Mouse (Mus musculus): ENCODE data around the gene Il1r1. TPM values are rescaled to one million over a fixed set of nuclear protein-coding genes. Genes with fewer than 3 reads are reported as not detected.

Il1r1 gene
- polyA plus RNA-seq, 1 experiment from 2014 or later: 0.13 TPM

GRCm38 (mm10) chr1:40220549-40220948 lies 4.3 kb upstream of the Il1r1 start:
- no peaks in the 10 kb centered on the region for H3K36me3 ChIP-seq (ENCODE audit: inconsistent target)
- no peaks in the 10 kb centered on the region for H3K79me2 ChIP-seq (ENCODE audit: inconsistent target)
- no peak overlapping the region for H3K27ac ChIP-seq
- no peak overlapping the region for H3K4me3 ChIP-seq (ENCODE audit: inconsistent target)
- 92% methylated on average over 1 of the region's 1 CpGs for WGBS (ENCODE audit: missing documents)

- Histone ChIP-seq H3K36me3 (ENCODE audit: inconsistent target) (no peaks in the 10 kb centered on the region), H3K79me2 (ENCODE audit: inconsistent target) (no peaks in the 10 kb centered on the region), H3K4me3 (ENCODE audit: inconsistent target) (no peak overlapping the region), H3K27ac (no peak overlapping the region)
- 78% methylated on average over 4 of the region's 4 CpGs for WGBS (ENCODE audit: missing documents)
These were observed 3.0 kb upstream of the Il1r1 start for GRCm38 (mm10) chr1:40221864-40222263.

GRCm38 (mm10) chr1:40222680-40223079 lies 2.2 kb upstream of the Il1r1 start:
- no peak overlapping the region for H3K27ac ChIP-seq
- no peak overlapping the region for H3K4me3 ChIP-seq (ENCODE audit: inconsistent target)
- no peaks in the 10 kb centered on the region for H3K79me2 ChIP-seq (ENCODE audit: inconsistent target)
- H3K36me3 ChIP-seq (ENCODE audit: inconsistent target): no peaks in the 10 kb centered on the region
- 89% methylated on average over 8 of the region's 8 CpGs for WGBS (ENCODE audit: missing documents)

DNA sequence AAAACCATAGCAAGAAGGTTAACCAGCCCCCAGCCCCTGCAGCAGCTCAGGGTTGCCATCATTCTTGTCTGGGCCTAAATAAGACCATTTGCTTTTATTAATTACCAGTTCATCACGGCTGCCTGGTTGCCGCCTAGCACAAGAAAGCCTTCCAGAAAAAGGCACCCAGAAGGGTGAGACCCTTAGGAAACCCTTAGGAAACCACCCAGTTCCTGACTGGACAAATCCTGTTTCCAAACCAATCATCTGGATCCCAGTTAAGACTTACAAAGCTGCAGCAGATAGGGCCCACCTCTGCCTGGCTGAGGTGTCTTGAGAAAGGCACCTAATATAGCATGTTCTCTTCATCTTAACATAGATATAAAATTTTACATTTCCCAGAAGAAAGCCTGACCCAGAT lies 1.3 kb upstream of the Il1r1 start:
- Histone ChIP-seq H3K27ac (no peak overlapping the region), H3K4me3 (ENCODE audit: inconsistent target) (no peak overlapping the region), H3K79me2 (ENCODE audit: inconsistent target) (no peaks in the 10 kb centered on the region), H3K36me3 (ENCODE audit: inconsistent target) (no peaks in the 10 kb centered on the region)
- 100% methylated on average over 2 of the region's 2 CpGs for WGBS (ENCODE audit: missing documents)

DNA sequence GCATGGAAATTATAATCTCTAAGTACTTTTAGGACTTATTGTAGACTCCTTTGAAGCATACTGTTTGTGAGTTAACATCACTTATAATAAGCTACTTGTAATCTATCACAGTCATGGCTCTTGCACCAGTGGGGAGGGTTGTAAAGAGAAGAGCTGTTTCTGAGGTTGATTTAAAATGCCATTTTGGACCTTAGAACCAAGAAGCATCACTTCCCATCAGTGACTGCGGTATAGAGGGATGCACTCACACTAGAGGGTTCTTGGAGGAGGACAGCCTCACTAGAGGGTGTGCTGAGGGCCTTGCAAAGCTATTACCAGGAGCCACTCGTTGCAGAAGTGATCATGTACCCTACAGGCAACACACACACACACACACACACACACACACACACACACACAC lies 700 bp downstream of the Il1r1 start:
- WGBS (ENCODE audit: missing documents): 60% methylated on average over 2 of the region's 2 CpGs
- no peak overlapping the region for H3K4me3 ChIP-seq (ENCODE audit: inconsistent target)
- no peaks in the 10 kb centered on the region for H3K36me3 ChIP-seq (ENCODE audit: inconsistent target)
- H3K27ac ChIP-seq: no peak overlapping the region
- H3K79me2 ChIP-seq (ENCODE audit: inconsistent target): no peaks in the 10 kb centered on the region

- no peak overlapping the region for H3K4me3 ChIP-seq (ENCODE audit: inconsistent target)
- no peak overlapping the region for H3K27ac ChIP-seq
- H3K36me3 ChIP-seq (ENCODE audit: inconsistent target): no peaks in the 10 kb centered on the region
- H3K79me2 ChIP-seq (ENCODE audit: inconsistent target): no peaks in the 10 kb centered on the region
- 75% methylated on average over 3 of the region's 3 CpGs for WGBS (ENCODE audit: missing documents)
These were observed 4.2 kb downstream of the Il1r1 start for GRCm38 (mm10) chr1:40229033-40229432.

DNA sequence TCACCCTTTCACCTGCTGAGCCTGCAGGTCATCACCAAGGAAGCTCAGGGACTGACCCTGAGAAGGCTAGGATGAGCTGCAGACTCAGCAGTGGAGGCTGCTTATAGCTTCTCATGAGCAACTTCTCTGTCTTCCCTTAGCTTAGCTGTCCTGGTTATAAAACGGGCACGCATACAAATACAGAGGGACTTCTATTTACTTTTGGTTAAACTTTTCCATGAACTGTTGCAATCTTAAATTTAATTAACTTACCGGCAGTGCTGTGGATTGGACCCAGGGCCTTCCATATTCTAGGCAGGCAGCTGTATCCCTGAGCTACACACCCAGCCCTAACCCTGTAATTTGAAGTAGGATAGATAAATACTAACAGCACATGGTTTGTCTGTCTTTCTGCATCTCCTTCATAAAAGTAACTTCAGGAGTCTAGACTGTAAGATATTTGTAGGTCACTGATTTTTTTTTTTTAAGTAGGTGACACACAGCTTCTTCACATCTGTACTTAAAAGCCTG lies 4.9 kb downstream of the Il1r1 start:
- 93% methylated on average over 3 of the region's 3 CpGs for WGBS (ENCODE audit: missing documents)
- H3K27ac ChIP-seq: no peak overlapping the region
- H3K79me2 ChIP-seq (ENCODE audit: inconsistent target): no peaks in the 10 kb centered on the region
- H3K4me3 ChIP-seq (ENCODE audit: inconsistent target): no peak overlapping the region
- H3K36me3 ChIP-seq (ENCODE audit: inconsistent target): no peaks in the 10 kb centered on the region

DNA sequence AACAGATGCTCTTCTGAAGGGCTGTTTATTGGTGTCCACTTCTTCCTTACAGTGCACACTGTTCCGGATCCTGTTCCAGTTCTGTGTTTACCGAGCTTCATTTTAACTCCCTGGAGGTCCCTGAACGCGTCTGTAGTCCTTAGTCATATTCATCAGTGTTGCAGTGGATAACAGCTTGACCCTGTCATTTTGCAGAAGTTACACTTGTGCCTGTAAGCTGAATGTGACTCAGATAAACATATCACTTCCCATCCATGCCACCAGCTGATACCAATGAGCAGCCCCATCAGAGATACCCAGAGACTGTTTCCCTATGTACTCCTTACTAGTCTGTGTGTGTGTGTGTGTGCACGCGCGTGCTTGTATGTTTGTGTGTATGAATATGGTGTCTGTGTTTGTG lies 5.5 kb downstream of the Il1r1 start:
- Histone ChIP-seq H3K27ac (no peak overlapping the region), H3K36me3 (ENCODE audit: inconsistent target) (no peaks in the 10 kb centered on the region), H3K4me3 (ENCODE audit: inconsistent target) (no peak overlapping the region), H3K79me2 (ENCODE audit: inconsistent target) (no peaks in the 10 kb centered on the region)
- 16% methylated on average over 7 of the region's 7 CpGs for WGBS (ENCODE audit: missing documents)

DNA sequence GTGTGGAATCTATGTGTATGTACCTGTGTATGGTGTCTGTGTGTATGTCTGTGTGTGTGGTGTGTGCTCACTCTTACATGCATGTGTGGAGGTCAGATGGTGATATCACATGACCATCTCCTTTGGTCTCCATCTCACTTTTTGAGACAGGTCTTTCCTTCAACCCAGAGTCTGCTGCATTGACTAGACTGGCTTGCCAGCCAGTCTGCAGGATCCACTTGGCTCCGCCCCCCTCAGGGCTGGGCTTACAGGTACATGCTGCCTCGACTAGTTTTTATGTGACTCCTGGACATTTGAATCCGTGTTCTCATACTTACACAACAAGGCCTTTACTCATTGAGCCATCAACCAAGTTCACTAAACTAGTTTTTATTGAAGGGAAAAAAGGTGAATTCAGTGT lies 6.2 kb downstream of the Il1r1 start:
- WGBS (ENCODE audit: missing documents): 84% methylated on average over 3 of the region's 3 CpGs
- no peaks in the 10 kb centered on the region for H3K36me3 ChIP-seq (ENCODE audit: inconsistent target)
- no peak overlapping the region for H3K27ac ChIP-seq
- H3K79me2 ChIP-seq (ENCODE audit: inconsistent target): no peaks in the 10 kb centered on the region
- H3K4me3 ChIP-seq (ENCODE audit: inconsistent target): no peak overlapping the region

- Histone ChIP-seq H3K36me3 (ENCODE audit: inconsistent target) (no peaks in the 10 kb centered on the region), H3K79me2 (ENCODE audit: inconsistent target) (no peaks in the 10 kb centered on the region), H3K27ac (no peak overlapping the region), H3K4me3 (ENCODE audit: inconsistent target) (no peak overlapping the region)
- WGBS (ENCODE audit: missing documents): 89% methylated on average over 7 of the region's 7 CpGs
These were observed 8.3 kb downstream of the Il1r1 start for GRCm38 (mm10) chr1:40233217-40233616.

DNA sequence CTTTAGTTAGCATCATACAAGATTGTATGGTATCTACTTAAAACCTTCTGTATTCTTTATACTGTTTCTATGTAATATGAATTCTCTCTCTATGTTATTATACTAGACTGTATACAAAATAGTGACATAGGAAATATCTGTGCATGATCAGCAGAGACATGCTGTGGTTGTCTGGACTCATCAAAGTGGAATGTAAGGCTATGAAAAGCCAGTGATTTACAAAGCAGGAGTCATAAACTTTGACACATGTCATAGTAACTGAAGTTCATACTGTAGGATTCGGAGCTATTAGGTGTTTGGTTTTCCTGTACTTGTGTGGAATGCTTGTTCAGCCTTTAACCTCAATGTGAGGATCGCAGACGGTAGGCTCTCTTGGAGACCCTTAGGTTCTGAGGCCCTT lies 8.7 kb downstream of the Il1r1 start:
- H3K36me3 ChIP-seq (ENCODE audit: inconsistent target): no peaks in the 10 kb centered on the region
- no peaks in the 10 kb centered on the region for H3K79me2 ChIP-seq (ENCODE audit: inconsistent target)
- 98% methylated on average over 3 of the region's 3 CpGs for WGBS (ENCODE audit: missing documents)
- H3K27ac ChIP-seq: no peak overlapping the region
- H3K4me3 ChIP-seq (ENCODE audit: inconsistent target): no peak overlapping the region

DNA sequence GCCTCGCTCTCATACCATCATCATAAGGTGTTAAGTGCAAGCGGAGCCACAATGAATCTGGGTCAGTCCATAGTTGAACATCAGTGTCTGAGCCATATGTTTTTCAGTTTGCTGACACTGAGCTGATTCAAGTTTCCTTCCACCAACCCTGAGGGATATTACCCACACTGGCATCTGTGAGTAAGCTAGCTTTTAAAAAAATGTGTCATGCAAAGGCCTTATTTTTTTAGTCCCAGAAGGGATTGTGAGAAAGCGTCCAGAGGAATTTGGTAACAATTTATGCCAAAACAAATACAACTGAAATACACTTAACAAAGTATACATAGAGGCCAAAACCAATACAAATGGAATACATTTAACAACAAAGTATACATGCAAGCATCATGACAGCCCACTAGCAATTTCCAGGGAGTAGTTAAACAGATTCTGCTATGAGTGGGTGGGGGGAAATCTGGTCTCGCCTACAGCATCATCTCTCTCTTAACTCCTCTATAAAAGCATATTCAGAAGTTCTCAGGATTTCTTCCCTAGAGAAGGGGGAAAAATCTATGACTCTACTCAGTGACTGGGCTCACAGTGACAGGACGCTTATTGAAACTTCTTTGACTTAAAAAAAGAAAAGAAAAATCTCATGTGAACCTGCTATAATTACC lies 10.8 kb downstream of the Il1r1 start:
- 94% methylated on average over 5 of the region's 5 CpGs for WGBS (ENCODE audit: missing documents)
- Histone ChIP-seq H3K4me3 (ENCODE audit: inconsistent target) (no peak overlapping the region), H3K36me3 (ENCODE audit: inconsistent target) (no peaks in the 10 kb centered on the region), H3K27ac (no peak overlapping the region), H3K79me2 (ENCODE audit: inconsistent target) (no peaks in the 10 kb centered on the region)

DNA sequence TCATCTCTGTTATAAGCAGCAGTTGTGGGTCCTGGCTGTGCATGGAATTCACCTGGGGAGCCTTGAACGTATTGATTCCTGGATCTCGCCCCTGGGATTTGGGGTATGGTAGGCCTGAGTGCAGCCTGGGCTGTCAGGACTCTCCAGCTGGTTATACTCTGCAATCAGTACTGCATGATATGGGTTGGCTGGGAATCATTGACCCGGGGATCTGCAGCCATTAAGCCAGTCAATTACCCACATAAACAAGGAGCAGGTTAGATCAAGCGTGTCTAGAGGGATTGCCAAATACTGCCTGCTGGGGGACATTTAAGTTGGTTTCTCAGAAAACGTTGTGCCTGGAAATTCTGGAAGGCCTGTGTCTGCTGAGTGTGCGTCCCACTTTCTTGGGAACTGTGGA lies 11.8 kb downstream of the Il1r1 start:
- H3K36me3 ChIP-seq (ENCODE audit: inconsistent target): no peaks in the 10 kb centered on the region
- no peak overlapping the region for H3K27ac ChIP-seq
- 96% methylated on average over 6 of the region's 6 CpGs for WGBS (ENCODE audit: missing documents)
- no peaks in the 10 kb centered on the region for H3K79me2 ChIP-seq (ENCODE audit: inconsistent target)
- H3K4me3 ChIP-seq (ENCODE audit: inconsistent target): no peak overlapping the region

DNA sequence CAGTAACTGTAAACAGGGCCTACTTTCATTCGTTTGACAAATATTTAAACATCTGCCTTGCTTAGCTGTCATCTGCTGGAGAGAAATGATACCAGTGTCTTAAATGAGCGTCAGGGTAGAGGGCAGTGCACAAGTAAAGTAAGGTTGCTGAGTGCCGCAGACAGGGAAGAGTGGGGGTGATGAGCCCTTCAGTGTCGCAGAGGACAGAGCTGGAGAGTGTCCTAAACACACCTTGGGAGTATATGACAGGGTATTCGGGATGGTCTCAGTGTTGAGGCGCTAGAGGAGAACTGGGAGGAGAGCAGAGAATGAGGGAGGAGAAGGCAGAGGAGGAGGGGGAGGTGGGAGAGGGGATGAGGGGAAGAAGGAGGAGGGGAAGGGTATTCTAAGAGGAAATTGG lies 12.2 kb downstream of the Il1r1 start:
- Histone ChIP-seq H3K4me3 (ENCODE audit: inconsistent target) (no peak overlapping the region), H3K79me2 (ENCODE audit: inconsistent target) (no peaks in the 10 kb centered on the region), H3K36me3 (ENCODE audit: inconsistent target) (no peaks in the 10 kb centered on the region), H3K27ac (no peak overlapping the region)
- WGBS (ENCODE audit: missing documents): 93% methylated on average over 5 of the region's 6 CpGs

GRCm38 (mm10) chr1:40240353-40241092 lies 15.6 kb downstream of the Il1r1 start:
- Histone ChIP-seq H3K79me2 (ENCODE audit: inconsistent target) (no peaks in the 10 kb centered on the region), H3K27ac (peak overlapping the region; percentile 30), H3K36me3 (ENCODE audit: inconsistent target) (no peaks in the 10 kb centered on the region), H3K4me3 (ENCODE audit: inconsistent target) (no peak overlapping the region)
- 26% methylated on average over 8 of the region's 9 CpGs for WGBS (ENCODE audit: missing documents)
